Mouse (Mus musculus) E14TG2a.4 (cell line): Measurements from ENCODE around the gene Ms4a6d.
A peak's percentile ranks its signal among the peaks of the same experiment; 100 is the strongest.

Experiments used
- H3K27me3 ChIP-seq: 2 replicates; pipeline ENCODE4 v1.6.1; 2014; ENCODE audit warnings: low read length, control low read depth; ENCODE audit not compliant: insufficient read depth
- H3K36me3 ChIP-seq: 2 replicates; pipeline ENCODE4 v1.6.1; 2014; ENCODE audit warnings: low read length, control low read depth; ENCODE audit not compliant: insufficient read depth
- H3K4me1 ChIP-seq: replicated peaks from 2 replicates; pipeline ENCODE4 v1.6.1; 2014; ENCODE audit warnings: low read depth, low read length, control low read depth
- H3K4me3 ChIP-seq: replicated peaks from 2 replicates; pipeline ENCODE4 v1.5.1; 2014; ENCODE audit warnings: mild to moderate bottlenecking, low read length
- H3K9me3 ChIP-seq: 2 replicates; pipeline ENCODE4 v1.6.1; 2014; ENCODE audit warnings: low read length, control low read depth
- CTCF ChIP-seq: conservative IDR thresholded peaks from 2 replicates; pipeline ENCODE4 v1.5.1; 2014; ENCODE audit warnings: low read length
- NANOG ChIP-seq: IDR thresholded peaks from 2 replicates; pipeline ENCODE4 v1.6.1; 2014; ENCODE audit warnings: borderline replicate concordance, low read length, mixed read lengths
- POU5F1 ChIP-seq: IDR thresholded peaks from 2 replicates; pipeline ENCODE4 v1.6.1; 2014; ENCODE audit warnings: low read length, borderline replicate concordance

Ms4a6d gene

DNA sequence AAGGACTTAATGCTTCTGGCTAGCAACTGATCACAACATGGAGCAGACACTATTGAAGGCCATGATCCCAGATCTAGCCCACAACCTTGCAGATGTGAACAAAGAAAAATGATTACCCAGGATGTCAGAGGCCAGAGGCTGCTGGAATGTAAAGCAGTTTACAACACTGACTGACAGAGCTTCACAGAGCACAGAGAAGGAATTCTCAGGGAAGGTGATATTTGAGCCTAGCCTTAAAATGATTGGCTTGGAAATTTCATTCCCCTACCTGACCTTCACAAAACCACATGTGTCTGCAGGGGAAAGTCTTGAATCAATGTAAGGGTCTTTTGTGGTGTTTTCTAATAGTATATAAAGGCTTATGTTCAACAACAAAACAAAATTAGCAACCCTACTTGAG is 20.2 kb upstream of the Ms4a6d start:
- Histone ChIP-seq H3K9me3 (no peaks in the 10 kb centered on the region), H3K36me3 (no peaks in the 10 kb centered on the region), H3K4me1 (no peaks in the 10 kb centered on the region), H3K4me3 (no peak overlapping the region), H3K27me3 (no peaks in the 10 kb centered on the region)
- TF ChIP-seq POU5F1: no peak
- no peak for TF ChIP-seq NANOG

- Histone ChIP-seq H3K27me3 (no peaks in the 10 kb centered on the region), H3K4me1 (no peaks in the 10 kb centered on the region), H3K9me3 (no peaks in the 10 kb centered on the region), H3K4me3 (no peak within 1 kb of the TSS), H3K36me3 (no peaks in the 10 kb centered on the region)
- TF ChIP-seq NANOG (no peak), CTCF (no peak), POU5F1 (no peak)
Observed at GRCm38 (mm10) chr19:11623551-11623950, 18.9 kb upstream of the Ms4a6d start, which contains the start of gene Ms4a2. Ms4a2 (minus strand) TSS chr19:11623719.

GRCm38 (mm10) chr19:11617983-11618382 is 13.3 kb upstream of the Ms4a6d start:
- Histone ChIP-seq H3K27me3 (no peaks in the 10 kb centered on the region), H3K4me1 (no peaks in the 10 kb centered on the region), H3K4me3 (no peak overlapping the region), H3K36me3 (no peaks in the 10 kb centered on the region), H3K9me3 (no peaks in the 10 kb centered on the region)
- TF ChIP-seq CTCF (no peak), NANOG (no peak), POU5F1 (no peak)

GRCm38 (mm10) chr19:11614805-11615204 is 10.2 kb upstream of the Ms4a6d start:
- no peaks in the 10 kb centered on the region for H3K36me3 ChIP-seq
- H3K27me3 ChIP-seq: no peaks in the 10 kb centered on the region
- TF ChIP-seq POU5F1 (no peak), NANOG (no peak), CTCF (no peak)
- no peaks in the 10 kb centered on the region for H3K9me3 ChIP-seq
- H3K4me3 ChIP-seq: no peak overlapping the region
- peaks cover 12% of the 10 kb centered on the region for H3K4me1 ChIP-seq

DNA sequence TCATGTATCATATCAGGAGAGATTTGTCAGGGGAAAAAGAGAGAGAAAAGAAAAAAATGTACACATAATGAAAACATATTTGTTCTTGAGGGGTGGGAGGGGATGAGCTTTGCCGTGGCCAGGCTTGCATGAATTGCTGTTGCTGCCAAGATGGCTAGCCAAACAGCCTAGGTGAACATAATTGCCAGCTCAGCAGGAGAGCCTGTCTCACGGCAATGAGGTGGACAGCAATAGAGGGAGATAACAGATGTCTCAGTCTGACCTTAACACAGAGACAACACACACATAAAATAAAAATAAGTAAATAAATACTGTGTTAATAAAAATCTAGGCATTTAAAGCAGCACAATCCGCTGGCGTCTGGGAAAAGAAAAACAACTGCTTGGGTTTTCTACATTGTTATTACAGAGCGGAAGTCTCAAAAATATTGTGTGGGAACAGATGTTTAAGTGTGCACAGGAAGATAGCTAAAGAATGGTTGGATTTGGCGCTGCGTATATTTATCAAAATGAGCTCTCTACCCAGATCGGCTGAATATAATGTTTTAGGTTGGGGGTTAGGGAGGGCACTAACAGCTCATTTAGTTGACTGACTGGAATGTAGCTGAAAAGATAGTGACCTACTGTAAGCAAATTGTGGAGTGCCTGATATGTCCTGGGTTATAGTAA is 9.3 kb upstream of the Ms4a6d start:
- H3K36me3 ChIP-seq: no peaks in the 10 kb centered on the region
- TF ChIP-seq NANOG: no peak
- no peak for TF ChIP-seq CTCF
- no peak for TF ChIP-seq POU5F1
- peaks cover 12% of the 10 kb centered on the region for H3K4me1 ChIP-seq
- no peaks in the 10 kb centered on the region for H3K9me3 ChIP-seq
- no peak overlapping the region for H3K4me3 ChIP-seq
- H3K27me3 ChIP-seq: no peaks in the 10 kb centered on the region

GRCm38 (mm10) chr19:11613084-11613483 is 8.4 kb upstream of the Ms4a6d start:
- Histone ChIP-seq H3K4me3 (no peak overlapping the region), H3K27me3 (no peaks in the 10 kb centered on the region), H3K36me3 (no peaks in the 10 kb centered on the region), H3K4me1 (peaks cover 12% of the 10 kb centered on the region), H3K9me3 (no peaks in the 10 kb centered on the region)
- TF ChIP-seq CTCF (no peak), POU5F1 (no peak), NANOG (no peak)

DNA sequence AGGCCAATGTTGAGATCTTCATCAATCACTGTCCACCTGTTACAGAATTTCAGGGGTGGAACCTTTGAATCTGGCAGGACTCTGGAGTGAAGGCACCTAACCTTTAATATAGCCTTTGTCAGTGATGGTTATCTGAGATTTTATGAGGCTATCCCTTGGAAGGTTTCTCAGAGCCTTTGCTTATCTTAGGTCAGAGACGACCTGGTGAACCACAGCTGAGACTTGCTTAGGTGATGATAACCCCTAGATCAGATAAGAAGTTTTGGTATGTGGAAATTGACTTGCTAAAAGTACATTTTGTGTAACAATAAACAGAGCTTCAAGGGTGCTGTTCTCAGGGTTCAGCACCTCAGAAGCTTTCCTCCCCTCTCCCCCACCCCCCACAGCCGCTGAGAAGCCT is 7.6 kb upstream of the Ms4a6d start:
- TF ChIP-seq POU5F1 (no peak), CTCF (no peak), NANOG (no peak)
- Histone ChIP-seq H3K9me3 (no peaks in the 10 kb centered on the region), H3K4me3 (no peak overlapping the region), H3K27me3 (no peaks in the 10 kb centered on the region), H3K4me1 (peaks cover 12% of the 10 kb centered on the region), H3K36me3 (no peaks in the 10 kb centered on the region)

GRCm38 (mm10) chr19:11611541-11611945 is 6.9 kb upstream of the Ms4a6d start:
- Histone ChIP-seq H3K4me3 (no peak overlapping the region), H3K27me3 (no peaks in the 10 kb centered on the region), H3K4me1 (peaks cover 12% of the 10 kb centered on the region), H3K36me3 (no peaks in the 10 kb centered on the region), H3K9me3 (no peaks in the 10 kb centered on the region)
- TF ChIP-seq NANOG (no peak), CTCF (peak; percentile 58), POU5F1 (no peak)

GRCm38 (mm10) chr19:11608172-11608571 is 3.5 kb upstream of the Ms4a6d start:
- no peaks in the 10 kb centered on the region for H3K36me3 ChIP-seq
- TF ChIP-seq CTCF: peak; percentile 76
- no peak for TF ChIP-seq POU5F1
- no peak for TF ChIP-seq NANOG

More at GRCm38 (mm10) chr19:11608172-11608571, 3.5 kb upstream of the Ms4a6d start:
- H3K4me1 ChIP-seq: peaks cover 12% of the 10 kb centered on the region
- no peaks in the 10 kb centered on the region for H3K27me3 ChIP-seq
- no peak overlapping the region for H3K4me3 ChIP-seq
- no peaks in the 10 kb centered on the region for H3K9me3 ChIP-seq
